Mouse (Mus musculus): ENCODE measurements around the gene Arl5a.

The Arl5a gene

DNA sequence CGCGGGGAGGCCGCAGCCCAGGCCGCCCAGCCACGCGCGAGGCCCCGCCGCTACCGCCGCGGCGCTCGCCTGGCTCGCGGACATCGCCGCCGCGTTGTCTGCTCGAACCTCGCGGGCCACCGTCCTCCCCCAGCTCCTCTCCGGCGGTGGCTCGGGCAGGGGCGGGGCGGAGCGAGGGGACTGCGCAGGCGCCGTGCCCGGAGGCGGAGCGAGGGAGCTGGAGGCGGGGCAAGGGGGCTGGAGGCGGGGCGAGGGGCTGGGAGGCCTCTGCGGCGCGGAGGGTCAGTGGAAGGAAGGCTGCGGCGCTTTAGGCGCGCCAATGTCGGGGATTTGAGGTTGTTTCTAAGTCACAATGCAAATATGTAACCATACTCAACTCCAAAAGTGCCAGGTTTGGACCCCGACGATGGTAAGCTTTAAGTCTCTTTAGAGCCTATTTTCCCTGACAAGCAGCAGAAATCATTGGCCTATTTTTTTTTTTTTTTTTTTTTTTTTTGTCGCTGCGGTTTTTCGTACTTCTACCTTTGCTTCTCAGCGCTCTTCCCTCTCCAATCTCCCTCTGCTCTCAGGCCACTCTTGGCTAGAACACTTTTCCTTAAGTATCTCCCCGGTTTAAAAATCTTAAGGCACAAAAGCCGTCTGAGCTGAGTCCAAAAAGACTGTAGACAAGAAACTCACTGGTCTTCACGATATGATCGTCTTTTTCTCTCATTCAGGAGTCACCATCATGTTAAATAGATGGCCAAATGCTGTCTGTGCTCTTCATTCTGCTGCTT is at the start of gene Arl5a:
Arl5a (minus strand) TSS at position 155 of the 776 bp plus-strand sequence.
- in situ Hi-C loops (cut with MboI, MseI), result no loop called here

DNA sequence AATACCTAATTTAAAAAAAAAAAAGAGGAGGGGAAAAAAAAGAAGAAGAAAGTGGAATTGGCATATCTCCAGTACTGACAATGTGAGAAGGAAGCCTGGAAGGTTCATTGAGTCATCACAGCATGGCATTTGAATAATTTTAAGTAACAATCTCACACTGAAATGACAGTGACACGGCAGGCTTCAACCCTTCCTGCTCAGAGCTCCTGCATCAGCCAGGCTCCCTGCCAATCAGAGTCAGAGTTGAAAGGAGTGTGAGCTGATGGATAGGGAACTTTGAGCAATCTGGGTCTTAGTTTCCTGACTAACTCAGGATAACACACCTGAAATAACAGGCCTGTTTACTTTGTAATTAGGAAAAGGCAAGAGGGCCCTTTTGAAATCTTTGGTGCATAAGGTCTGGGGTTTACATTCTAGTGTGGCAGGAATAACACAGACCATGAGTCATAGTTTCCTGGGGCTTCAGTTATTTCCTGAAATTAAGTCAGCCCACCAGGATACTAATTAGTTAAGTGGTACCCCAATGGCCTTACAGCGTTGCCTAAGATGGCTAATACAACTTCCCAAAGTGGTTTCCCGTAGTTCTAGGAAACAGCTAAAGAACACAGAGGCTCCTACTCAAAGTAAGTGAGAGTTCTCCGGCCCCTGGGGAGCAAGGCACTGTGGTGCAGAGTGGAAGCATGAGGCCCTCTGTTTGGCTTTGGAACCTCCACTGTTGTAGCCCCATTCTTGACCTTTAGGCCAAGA is 47.0 kb upstream of the Arl5a start:
- in situ Hi-C loops (cut with MboI, MseI), result no loop called here

GRCm38 (mm10) chr2:52470044-52470560 is 45.4 kb upstream of the Arl5a start:
- in situ Hi-C loops (cut with MboI, MseI), result no loop called here

- in situ Hi-C loops (cut with MboI, MseI), result no loop called here
Observed at GRCm38 (mm10) chr2:52467629-52468028, 42.9 kb upstream of the Arl5a start.

GRCm38 (mm10) chr2:52461206-52461967 is 36.7 kb upstream of the Arl5a start:
- in situ Hi-C loops (cut with MboI, MseI), result no loop called here

- in situ Hi-C loops (cut with MboI, MseI), result loop anchor here (10.0 kb wide), 1 partner anchor 109 kb away; no protein-coding TSS in a partner anchor
Observed at GRCm38 (mm10) chr2:52455606-52456479, 31.1 kb upstream of the Arl5a start.

DNA sequence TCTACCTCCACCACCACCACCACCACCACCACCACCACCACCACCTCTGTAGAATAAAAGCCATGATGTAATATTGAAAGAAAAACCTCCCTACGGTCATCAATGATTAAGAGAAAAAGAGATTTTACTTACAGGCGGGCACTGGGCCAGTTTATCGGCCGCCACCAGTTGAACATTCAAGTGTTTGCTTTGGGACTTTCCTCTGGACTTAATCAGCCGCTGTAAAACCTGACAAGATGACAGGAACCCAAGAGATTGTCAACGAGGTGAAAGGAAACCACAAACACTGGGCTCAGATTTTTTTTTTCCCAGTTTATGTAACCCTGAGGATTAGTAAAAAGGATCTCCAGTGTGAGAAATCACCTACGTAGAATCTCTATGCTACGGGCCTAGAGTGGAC is 25.1 kb upstream of the Arl5a start:
- in situ Hi-C loops (cut with MboI, MseI), result loop anchor here (10.0 kb wide), 1 partner anchor 115 kb away; no protein-coding TSS in a partner anchor

DNA sequence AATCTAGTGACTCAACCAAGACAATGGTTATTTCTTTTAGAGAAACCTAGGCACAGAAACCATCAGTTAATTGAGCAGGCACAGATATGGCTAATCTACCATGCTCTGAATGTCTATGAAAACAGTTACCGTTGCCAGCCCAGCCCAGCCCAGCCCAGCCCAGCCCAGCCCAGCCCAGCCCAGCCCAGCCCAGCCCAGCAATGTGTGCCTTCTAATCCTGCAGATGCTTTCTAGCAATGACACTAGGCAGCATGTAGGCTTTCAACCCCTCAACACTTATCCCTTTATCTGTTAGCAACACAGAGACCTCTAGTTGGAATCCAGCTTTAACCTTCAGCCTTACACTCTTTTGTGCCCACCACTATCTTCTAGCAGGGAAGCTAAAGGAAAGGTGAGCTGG is 24.2 kb upstream of the Arl5a start:
- in situ Hi-C loops (cut with MboI, MseI), result no loop called here

DNA sequence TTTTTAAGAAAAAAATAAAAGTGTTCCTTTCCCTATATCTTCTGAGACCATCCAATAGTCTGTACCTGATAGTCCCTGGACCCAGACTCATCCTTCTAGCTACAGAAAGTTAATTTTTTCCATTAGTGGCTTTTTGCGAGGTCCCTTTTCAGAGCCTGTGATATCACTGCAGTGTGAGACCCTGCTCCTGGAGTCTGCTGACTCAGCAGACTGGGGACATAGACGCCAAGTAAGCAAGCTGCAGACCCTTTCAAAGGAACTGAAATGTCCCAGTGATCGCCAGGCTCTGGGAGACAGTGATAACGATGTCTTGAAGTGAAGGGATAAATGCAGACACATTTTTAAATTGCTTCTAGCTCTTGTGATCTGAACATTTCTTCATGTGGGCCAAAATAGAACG is 21.9 kb upstream of the Arl5a start:
- in situ Hi-C loops (cut with MboI, MseI), result no loop called here

GRCm38 (mm10) chr2:52442125-52442524 is 17.4 kb upstream of the Arl5a start:
- in situ Hi-C loops (cut with MboI, MseI), result no loop called here

GRCm38 (mm10) chr2:52440420-52441015 is 15.8 kb upstream of the Arl5a start:
- in situ Hi-C loops (cut with MboI, MseI), result no loop called here

DNA sequence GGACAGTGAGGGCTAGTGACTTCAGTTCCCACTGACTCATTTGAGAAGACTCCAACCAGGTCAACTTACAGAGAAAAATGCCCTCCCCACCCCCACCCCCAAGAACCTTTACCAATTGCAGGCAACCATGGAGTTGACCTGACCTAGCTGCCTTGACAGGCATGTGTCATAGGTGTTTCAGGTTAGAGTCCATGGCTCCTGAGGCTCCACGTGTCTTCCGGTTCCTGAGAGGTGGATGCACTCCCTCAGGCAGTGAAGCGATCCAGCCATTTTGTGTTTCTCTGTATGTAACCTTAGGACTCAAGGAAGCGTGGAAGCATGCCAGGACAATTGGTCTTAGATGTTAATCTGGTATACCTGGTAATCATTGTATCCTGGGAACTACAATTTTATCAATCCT is 13.7 kb upstream of the Arl5a start:
- in situ Hi-C loops (cut with MboI, MseI), result no loop called here

GRCm38 (mm10) chr2:52438013-52438412 is 13.3 kb upstream of the Arl5a start:
- in situ Hi-C loops (cut with MboI, MseI), result no loop called here

DNA sequence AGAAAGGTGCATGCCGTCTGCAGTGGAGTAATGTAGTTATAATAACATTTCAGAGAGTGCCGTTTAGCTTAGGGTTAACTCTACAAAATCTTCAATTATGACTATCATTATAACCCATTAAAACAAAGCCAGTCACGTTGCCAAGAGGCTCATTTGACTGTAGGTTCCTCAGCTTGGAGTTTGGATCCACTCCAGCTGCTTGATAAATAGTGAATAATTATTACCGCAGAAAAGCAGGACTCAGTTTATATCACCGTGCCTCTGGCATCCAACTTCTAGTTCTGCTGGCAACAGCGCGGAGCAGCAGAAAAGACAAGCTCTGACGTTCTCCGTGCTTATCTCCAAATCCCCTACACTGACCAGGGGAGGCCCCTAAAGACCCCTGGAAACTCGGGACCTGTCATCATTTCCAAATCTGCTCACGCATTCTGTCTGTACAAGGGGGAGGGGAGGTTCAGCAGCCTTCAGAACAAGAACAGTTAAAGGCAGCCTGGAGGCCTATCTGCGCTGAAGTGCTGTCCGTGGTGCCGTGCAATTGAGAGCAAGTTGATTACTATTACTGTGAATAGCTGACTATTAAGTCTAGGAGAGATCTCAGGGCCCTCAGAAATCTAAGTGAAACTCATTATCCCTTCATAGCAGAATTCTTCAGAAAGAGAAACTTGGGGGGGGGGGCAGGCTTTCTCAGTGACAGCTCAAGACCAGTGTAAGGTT is 11.4 kb upstream of the Arl5a start:
- in situ Hi-C loops (cut with MboI, MseI), result no loop called here

DNA sequence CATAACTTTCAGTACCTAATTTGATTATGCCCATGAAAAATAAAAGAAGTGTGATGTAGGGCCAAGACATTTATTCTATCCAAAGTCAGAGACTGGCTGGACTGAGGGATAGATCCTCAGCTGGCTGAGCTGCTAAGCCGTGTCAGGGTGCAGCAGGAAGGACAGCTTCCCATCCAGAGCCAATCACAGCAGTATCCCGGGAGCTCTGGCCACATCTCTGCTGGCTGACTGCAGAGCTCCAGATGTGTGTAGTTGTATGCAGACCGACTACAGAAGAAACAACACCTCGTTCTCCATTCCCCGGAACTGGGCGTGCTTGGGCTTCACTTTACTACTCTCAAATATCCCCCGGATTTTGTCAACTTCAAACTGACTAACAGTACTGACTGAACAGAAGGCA is 8.7 kb upstream of the Arl5a start:
- in situ Hi-C loops (cut with MboI, MseI), result no loop called here

DNA sequence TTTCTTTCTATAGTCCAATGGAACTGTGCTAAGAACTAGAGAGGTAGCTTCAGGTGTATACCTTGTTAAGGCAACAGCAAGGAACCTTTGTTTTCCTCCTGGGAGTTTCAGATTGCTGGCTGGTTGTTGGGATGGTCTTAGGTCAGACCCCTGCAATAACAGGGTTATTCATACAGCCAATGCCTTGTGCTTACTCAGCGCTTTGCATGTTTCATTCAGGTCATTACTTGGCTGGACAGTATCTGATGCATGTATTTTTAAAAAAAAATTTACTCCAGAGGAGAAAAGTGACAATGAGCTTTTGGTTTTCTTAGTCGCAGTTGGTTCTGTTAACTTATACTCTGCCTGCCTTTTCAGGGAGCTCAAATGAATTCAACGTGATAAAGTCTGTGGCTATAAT is 2.7 kb upstream of the Arl5a start:
- in situ Hi-C loops (cut with MboI, MseI), result no loop called here

DNA sequence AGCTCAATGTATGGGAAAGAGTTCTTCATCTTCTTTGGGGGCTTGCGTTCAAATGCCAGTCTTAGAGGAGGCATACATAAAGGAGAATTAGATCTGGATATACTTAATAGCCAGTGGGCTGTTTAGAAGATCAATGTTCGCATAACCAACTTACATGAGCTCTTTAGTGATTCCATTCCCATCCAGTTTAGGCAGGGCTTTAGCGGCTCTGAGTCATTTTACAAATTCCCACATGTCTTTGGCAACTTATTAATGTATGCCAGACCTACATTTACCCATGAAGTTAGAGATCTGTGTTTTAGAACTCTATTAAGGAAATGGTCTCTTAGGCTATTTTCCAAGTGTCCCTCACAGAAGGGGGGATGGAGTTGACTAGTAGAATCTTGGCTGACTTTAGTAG is 1.3 kb upstream of the Arl5a start:
- in situ Hi-C loops (cut with MboI, MseI), result no loop called here

DNA sequence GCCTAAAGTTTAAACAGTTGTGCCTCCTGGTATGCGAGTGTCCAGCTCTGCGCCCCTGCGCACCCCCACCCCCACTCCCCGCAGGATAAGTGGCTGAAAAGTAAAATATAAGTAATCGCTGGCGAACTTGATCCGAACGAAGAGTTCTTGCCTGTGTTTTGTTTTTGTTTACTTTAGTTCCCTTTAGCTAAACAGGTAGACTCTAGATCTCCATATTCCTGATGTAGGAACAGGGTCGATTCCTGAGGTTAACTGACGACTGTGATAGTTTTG is 758 bp upstream of the Arl5a start:
- in situ Hi-C loops (cut with MboI, MseI), result no loop called here

GRCm38 (mm10) chr2:52424248-52424728 is 413 bp downstream of the Arl5a start:
- in situ Hi-C loops (cut with MboI, MseI), result no loop called here

DNA sequence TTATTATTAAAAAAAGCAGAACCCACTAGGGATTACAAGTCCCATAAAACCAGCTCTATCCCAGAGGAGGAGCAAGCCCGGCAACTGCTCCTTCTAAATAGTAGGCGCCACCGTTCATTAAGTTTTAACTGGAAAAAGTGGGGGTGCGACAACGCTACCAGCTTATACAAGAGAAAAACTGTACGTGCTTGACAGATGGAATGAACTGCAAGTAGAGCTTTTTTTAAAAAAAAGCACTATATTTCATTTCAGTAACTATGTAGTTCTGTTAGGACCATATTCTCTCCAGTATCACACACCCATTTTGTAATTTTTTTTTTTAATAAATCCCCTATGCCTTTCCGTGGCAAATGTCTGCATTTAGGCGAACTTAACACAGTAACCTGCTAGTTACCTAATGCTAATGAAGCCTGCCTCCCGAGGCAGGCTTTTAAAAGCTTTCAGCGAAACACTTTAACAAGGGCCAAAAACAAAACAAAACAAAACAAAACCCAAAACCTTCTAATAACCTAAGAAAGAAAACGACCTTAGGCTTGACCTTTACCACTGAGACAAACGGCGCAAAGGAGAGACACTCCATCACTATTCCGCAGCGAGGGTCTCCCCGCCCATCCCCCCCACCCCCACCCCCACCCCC is 972 bp downstream of the Arl5a start:
- in situ Hi-C loops (cut with MboI, MseI), result no loop called here
